Mouse (Mus musculus) heart, postnatal 0 days (tissue): Measurements from ENCODE around the gene Specc1. TPM values are rescaled to one million over a fixed set of nuclear protein-coding genes. Genes with fewer than 3 reads are reported as not detected.
A peak's percentile ranks its signal among the peaks of the same experiment; 100 is the strongest.

Experiments used
- ATAC-seq: fragments of 200-750 bp; cut with Nextera tagmentation; 2 replicates; pipeline ENCODE4 v1.8.0; 2017; ENCODE audit warnings: low read depth, moderate number of reproducible peaks, moderate library complexity; ENCODE audit not compliant: insufficient read depth
- DNase-seq: peaks from one replicate; pipeline ENCODE4 v3.0.0-alpha.2; 2016; ENCODE audit warnings: low spot score
- H3K27ac ChIP-seq: fragments of 300-500 bp; sonication (generic); 2 replicates; pipeline ENCODE4 v1.5.1; 2014; ENCODE audit warnings: low read depth, mild to moderate bottlenecking
- H3K27me3 ChIP-seq: fragments of 300-500 bp; sonication (generic); 2 replicates; pipeline ENCODE4 v1.6.1; 2014; ENCODE audit warnings: low read length, mixed read lengths; ENCODE audit not compliant: control insufficient read depth, insufficient read depth
- H3K36me3 ChIP-seq: fragments of 300-500 bp; sonication (generic); replicated peaks from 2 replicates; pipeline ENCODE4 v1.6.1; 2014; ENCODE audit warnings: low read length, mixed read lengths; ENCODE audit not compliant: control insufficient read depth, insufficient read depth
- H3K4me1 ChIP-seq: fragments of 300-500 bp; sonication (generic); 2 replicates; pipeline ENCODE4 v1.6.1; 2014; ENCODE audit warnings: antibody characterized with exemption; ENCODE audit not compliant: control insufficient read depth, insufficient read depth
- H3K4me2 ChIP-seq: fragments of 300-500 bp; sonication (generic); 2 replicates; pipeline ENCODE4 v1.6.1; 2014; ENCODE audit warnings: low read depth, mild to moderate bottlenecking, low read length, moderate library complexity
- H3K4me3 ChIP-seq: fragments of 300-500 bp; sonication (generic); 2 replicates; pipeline ENCODE4 v1.5.1; 2014; ENCODE audit warnings: low read depth, low read length
- H3K9ac ChIP-seq: fragments of 300-500 bp; sonication (generic); replicated peaks from 2 replicates; pipeline ENCODE4 v1.6.1; 2014; ENCODE audit warnings: low read depth, low read length, mixed read lengths
- H3K9me3 ChIP-seq: fragments of 300-500 bp; sonication (generic); replicated peaks from 2 replicates; pipeline ENCODE4 v1.6.1; 2016; ENCODE audit warnings: low read length; ENCODE audit not compliant: control insufficient read depth
- CTCF ChIP-seq: IDR thresholded peaks from 2 replicates; pipeline ENCODE4 v1.5.1; 2016; ENCODE audit warnings: antibody characterized with exemption, control low read depth, low read depth
- EP300 ChIP-seq: IDR thresholded peaks from 2 replicates; pipeline ENCODE4 v1.6.1; 2016; ENCODE audit warnings: antibody characterized with exemption, low read depth
- WGBS: fragments of 180-500 bp; shearing (Covaris S2); extraction: QIAGEN DNeasy Blood & Tissue Kit; methylation state at CpG from one replicate; pipeline ENCODE4 v1.1.7; 2014; 5-methylcytosine and 5-hydroxymethylcytosine counted together
- polyA plus RNA-seq: library from polyadenylated mRNA; unstranded; fragments of >200 nt; fragmentation: Nextera tagmentation; extraction: Ambion mirVana; gene quantifications from 2 replicates; pipeline ENCODE4 v1.2.1, GENCODE M21; 2015
- total RNA-seq: library from RNA; depleted of rRNA; stranded (reverse); fragments of >200 nt; gene quantifications from 2 replicates; pipeline ENCODE4 v1.2.3, GENCODE M21; 2014; ENCODE audit warnings: low replicate concordance

The Specc1 gene
- total and polyA plus RNA-seq, 2 experiments from 2014 or later, result 5.2 to 8.4 TPM

DNA sequence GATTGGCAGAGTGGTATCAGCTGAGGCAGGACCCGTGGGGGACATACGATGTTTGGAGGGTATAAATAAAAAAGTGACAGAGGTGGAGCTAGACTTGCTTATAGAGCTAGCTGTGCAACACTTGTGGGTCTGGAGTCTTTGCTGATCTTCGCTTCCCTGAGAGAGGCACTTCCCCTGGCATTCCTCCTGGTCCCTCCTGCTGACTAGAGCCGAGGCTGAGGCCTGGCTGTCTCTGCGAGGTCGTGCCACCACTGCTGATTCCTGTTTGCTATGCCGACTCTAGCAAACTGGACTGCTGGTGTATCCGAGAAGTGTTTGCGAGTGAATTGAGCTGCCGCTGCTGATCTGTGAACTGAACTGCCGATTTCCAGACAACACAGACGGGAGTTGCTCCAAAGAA is 43.5 kb downstream of the Specc1 start:
- Histone ChIP-seq H3K4me3 (no peak overlapping the region), H3K9ac (no peak overlapping the region), H3K9me3 (no peaks in the 10 kb centered on the region), H3K36me3 (no peaks in the 10 kb centered on the region), H3K27me3 (no peaks in the 10 kb centered on the region), H3K27ac (no peak overlapping the region), H3K4me2 (no peak overlapping the region), H3K4me1 (no peaks in the 10 kb centered on the region)
- no peak for TF ChIP-seq EP300
- ATAC-seq (no peak), DNase-seq (no peak)
- WGBS, result 77% methylated on average over 12 of the region's 12 CpGs

DNA sequence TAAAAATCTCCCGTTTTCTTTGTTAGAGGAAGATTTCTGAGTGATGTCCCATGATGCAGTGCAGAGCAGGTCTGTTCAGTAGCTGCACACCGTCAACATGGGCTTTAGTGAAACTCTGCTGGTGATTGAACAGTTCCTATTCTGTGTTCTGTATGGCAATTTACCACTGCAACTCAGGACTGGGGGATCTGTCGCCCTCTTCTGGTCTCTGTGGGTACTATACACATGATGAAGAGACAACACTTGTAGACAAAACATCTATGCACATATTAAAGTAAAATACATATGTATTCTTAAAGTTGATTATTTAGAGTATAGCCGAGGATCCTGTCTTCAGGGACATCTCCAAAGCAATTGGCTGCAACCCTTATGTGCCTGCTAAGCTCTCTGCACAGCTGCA is 45.4 kb downstream of the Specc1 start:
- Histone ChIP-seq H3K9ac (no peak overlapping the region), H3K9me3 (no peaks in the 10 kb centered on the region), H3K4me3 (no peak overlapping the region), H3K4me1 (no peaks in the 10 kb centered on the region; the same call in 1 of the 2 replicates), H3K27ac (no peak overlapping the region), H3K4me2 (no peak overlapping the region), H3K36me3 (no peaks in the 10 kb centered on the region), H3K27me3 (no peaks in the 10 kb centered on the region)
- DNase-seq (no peak), ATAC-seq (no peak)
- WGBS, result 75% methylated on average over 4 of the region's 4 CpGs
- TF ChIP-seq CTCF (peak; percentile 18), EP300 (no peak)

DNA sequence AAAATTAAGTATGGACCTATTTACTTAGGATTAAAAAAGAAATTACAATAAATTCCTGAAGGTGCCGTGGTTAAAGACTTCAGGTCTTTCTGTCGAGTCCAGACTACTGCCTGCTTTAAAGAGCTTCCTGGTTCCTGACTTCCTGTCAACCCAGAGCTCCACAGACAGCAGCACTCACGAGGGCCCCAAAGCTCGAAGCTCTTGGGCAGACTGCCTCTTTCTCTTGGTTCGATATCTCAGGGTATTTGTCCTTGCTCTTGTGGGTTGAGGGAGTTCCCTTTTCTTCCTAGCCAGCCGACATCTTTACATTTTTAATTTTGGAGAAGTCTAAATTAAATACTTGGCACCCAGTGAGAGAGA is 48.3 kb downstream of the Specc1 start:
- H3K27ac ChIP-seq, result peak overlapping the region; percentile 82
- H3K9me3 ChIP-seq, result no peaks in the 10 kb centered on the region
- DNase-seq (no peak), ATAC-seq (no peak)
- H3K4me1 ChIP-seq, result no peaks in the 10 kb centered on the region; the same call in 1 of the 2 replicates
- TF ChIP-seq CTCF, result no peak
- H3K27me3 ChIP-seq, result no peaks in the 10 kb centered on the region
- no peak overlapping the region for H3K4me3 ChIP-seq
- H3K36me3 ChIP-seq, result no peaks in the 10 kb centered on the region
- no peak overlapping the region for H3K4me2 ChIP-seq
- H3K9ac ChIP-seq, result no peak overlapping the region
- WGBS, result 35% methylated on average over 6 of the region's 6 CpGs

DNA sequence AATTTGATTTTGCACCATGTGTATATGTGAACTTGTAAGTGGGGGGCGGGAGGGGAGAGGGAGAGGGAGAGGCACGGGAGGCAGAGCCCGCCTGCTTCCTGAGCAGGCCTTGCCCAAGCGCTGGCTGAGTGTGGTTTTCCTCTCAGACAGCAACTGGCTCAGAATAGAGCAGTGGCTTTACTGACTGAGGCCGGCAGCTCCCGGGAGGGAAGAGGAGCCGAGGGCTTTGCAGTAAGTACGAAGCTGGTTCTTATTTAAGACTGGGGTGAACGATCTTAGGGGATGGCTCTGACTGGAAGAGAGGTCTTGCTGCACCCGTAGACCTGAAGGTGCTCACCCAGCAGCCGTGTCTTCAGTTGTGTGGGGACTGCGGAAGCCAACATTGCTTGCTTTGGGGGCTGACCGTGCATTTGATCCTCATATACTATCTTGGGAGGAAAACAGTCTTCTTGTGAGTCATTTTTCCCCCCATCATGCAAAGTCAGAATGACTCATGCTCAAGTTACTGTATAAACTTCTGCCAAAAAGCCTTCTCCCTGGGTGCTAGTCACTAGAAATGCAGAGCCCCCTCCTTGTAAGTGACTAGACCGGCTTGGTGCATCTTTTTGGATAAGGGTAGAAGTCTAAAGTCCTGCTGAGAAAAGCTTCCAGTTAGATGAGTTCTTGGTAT is 48.8 kb downstream of the Specc1 start:
- peak overlapping the region; percentile 82 for H3K27ac ChIP-seq
- DNase-seq, result peak; percentile 57
- H3K9me3 ChIP-seq, result no peaks in the 10 kb centered on the region
- H3K36me3 ChIP-seq, result no peaks in the 10 kb centered on the region
- 30% methylated on average over 14 of the region's 14 CpGs for WGBS
- no peaks in the 10 kb centered on the region for H3K27me3 ChIP-seq
- H3K4me1 ChIP-seq, result no peaks in the 10 kb centered on the region; the same call in 1 of the 2 replicates
- 0 out of 2 replicates have a peak, but pooled peaks have one; percentile 44 for ATAC-seq
- peak overlapping the region; percentile 26 for H3K4me2 ChIP-seq
- no peak overlapping the region for H3K9ac ChIP-seq
- TF ChIP-seq CTCF (no peak), EP300 (no peak)
- H3K4me3 ChIP-seq, result peak overlapping the region; percentile 13; the same call in 1 of the 2 replicates

DNA sequence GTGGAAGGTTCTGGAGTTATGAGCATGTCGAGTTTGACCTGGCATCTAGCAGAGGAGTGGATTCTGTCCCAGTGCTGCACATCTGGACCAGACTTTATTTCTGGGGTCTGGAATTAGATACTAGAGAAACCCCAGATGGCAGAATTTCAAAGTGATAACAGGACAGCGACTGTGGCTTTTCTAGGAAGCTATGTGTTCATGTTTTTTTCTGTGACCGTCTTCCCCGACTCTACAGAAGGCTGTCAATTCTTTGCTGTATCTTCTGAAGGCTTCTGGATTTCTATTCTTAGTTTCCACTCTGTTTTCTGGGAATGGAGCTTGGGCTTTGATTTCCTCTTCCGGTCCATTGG is 49.3 kb downstream of the Specc1 start:
- no peak for ATAC-seq

GRCm38 (mm10) chr11:62006680-62007079 is 50.1 kb downstream of the Specc1 start:
- H3K4me1 ChIP-seq, result no peaks in the 10 kb centered on the region; the same call in 1 of the 2 replicates
- TF ChIP-seq CTCF (no peak), EP300 (no peak)
- H3K4me2 ChIP-seq, result peak overlapping the region; percentile 26; the same call in 1 of the 2 replicates
- H3K4me3 ChIP-seq, result peak overlapping the region; percentile 13
- no peaks in the 10 kb centered on the region for H3K27me3 ChIP-seq
- WGBS, result 43% methylated on average over 5 of the region's 5 CpGs
- 0 out of 2 replicates have a peak overlapping the region, but pooled peaks have one; percentile 26 for H3K9ac ChIP-seq
- no peaks in the 10 kb centered on the region for H3K36me3 ChIP-seq
- no peaks in the 10 kb centered on the region for H3K9me3 ChIP-seq
- no peak for DNase-seq
- ATAC-seq, result no peak
- peak overlapping the region; percentile 82 for H3K27ac ChIP-seq

More for the DNA sequence above, 49.3 kb downstream of the Specc1 start:
- TF ChIP-seq EP300 (no peak), CTCF (no peak)
- no peak for DNase-seq
- Histone ChIP-seq H3K4me1 (no peaks in the 10 kb centered on the region; the same call in 1 of the 2 replicates), H3K9ac (no peak overlapping the region), H3K27me3 (no peaks in the 10 kb centered on the region), H3K4me2 (peak overlapping the region; percentile 26), H3K36me3 (no peaks in the 10 kb centered on the region), H3K27ac (peak overlapping the region; percentile 82), H3K9me3 (no peaks in the 10 kb centered on the region), H3K4me3 (peak overlapping the region; percentile 13)
- 41% methylated on average over 5 of the region's 5 CpGs for WGBS
